Mouse (Mus musculus) E14TG2a.4 (cell line): ENCODE measurements around the gene Pitx2.

Source experiments
- CTCF ChIP-seq: conservative IDR thresholded peaks from 2 replicates; pipeline ENCODE4 v1.5.1; 2014; ENCODE audit warnings: low read length
- NANOG ChIP-seq: IDR thresholded peaks from 2 replicates; pipeline ENCODE4 v1.6.1; 2014; ENCODE audit warnings: borderline replicate concordance, low read length, mixed read lengths
- POU5F1 ChIP-seq: IDR thresholded peaks from 2 replicates; pipeline ENCODE4 v1.6.1; 2014; ENCODE audit warnings: low read length, borderline replicate concordance

- TF ChIP-seq CTCF (no peak), NANOG (no peak), POU5F1 (no peak)
Measured at GRCm38 (mm10) chr3:129227331-129227730, 27.7 kb downstream of the Pitx2 start.
